Mouse (Mus musculus): ENCODE measurements around the gene Ubxn6. TPM values are rescaled to one million over a fixed set of nuclear protein-coding genes. Genes with fewer than 3 reads are reported as not detected.

Ubxn6 gene
- total and polyA plus RNA-seq, 3 experiments: 47.6 to 64.4 (median 53.5) TPM

DNA sequence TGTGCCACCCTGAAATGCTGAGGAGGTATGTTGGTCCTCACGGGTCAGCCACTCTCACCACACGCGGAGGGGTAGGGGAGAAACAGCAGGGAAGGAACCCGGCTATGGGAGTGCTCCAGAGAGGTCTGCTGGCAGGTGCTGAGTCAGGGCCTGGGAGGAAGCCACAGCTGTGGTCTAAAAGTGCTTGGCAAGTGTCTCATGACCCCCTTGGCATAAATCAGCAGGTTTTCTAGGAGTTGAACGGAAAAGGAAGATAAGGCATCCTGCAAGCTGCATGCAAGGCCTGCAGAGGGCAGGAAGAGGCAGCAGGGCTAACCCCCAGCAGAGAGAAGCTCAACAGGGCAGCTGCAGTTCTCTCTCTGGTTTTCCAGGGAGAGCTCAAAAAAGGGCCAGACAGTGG is 43.9 kb downstream of the Ubxn6 start:
- H3K79me2 ChIP-seq (replicated peaks; ENCODE audit: control insufficient read depth, insufficient read depth, low read length): peaks cover 11% of the 10 kb centered on the region
- TF ChIP-seq POLR2A (IDR thresholded peaks at IDR 0.05; ENCODE audit: insufficient read depth, low read depth, low read length) (no peak), EP300 (IDR thresholded peaks at IDR 0.05; ENCODE audit: insufficient read depth, low read depth, low read length) (0 out of 2 replicates have a peak, but pooled peaks have one; percentile 6), CTCF (IDR thresholded peaks at IDR 0.05) (peak; percentile 30)
- no peaks in the 10 kb centered on the region for H3K27me3 ChIP-seq (ENCODE audit: control insufficient read depth, insufficient read depth, low read length)
- DNase-seq: peak; percentile 43 to 66
- H3K4me3 ChIP-seq: no peak overlapping the region
- no peak overlapping the region for H3K9ac ChIP-seq (ENCODE audit: low read depth, low read length)
- peak overlapping the region; percentile 5; the same call in 1 of the 2 replicates for H3K27ac ChIP-seq
- 23% methylated on average over 5 of the region's 5 CpGs for WGBS
- H3K36me3 ChIP-seq (ENCODE audit: control insufficient read depth, insufficient read depth, low read length): no peaks in the 10 kb centered on the region
- H3K4me1 ChIP-seq (ENCODE audit: control insufficient read depth, insufficient read depth, low read length): peaks cover 39% of the 10 kb centered on the region
- intact Hi-C loops (cut with DNase I): loop anchor here (10.0 kb wide), 1 partner anchor 584 kb away; the partner anchor contains the start of gene Rpl36

DNA sequence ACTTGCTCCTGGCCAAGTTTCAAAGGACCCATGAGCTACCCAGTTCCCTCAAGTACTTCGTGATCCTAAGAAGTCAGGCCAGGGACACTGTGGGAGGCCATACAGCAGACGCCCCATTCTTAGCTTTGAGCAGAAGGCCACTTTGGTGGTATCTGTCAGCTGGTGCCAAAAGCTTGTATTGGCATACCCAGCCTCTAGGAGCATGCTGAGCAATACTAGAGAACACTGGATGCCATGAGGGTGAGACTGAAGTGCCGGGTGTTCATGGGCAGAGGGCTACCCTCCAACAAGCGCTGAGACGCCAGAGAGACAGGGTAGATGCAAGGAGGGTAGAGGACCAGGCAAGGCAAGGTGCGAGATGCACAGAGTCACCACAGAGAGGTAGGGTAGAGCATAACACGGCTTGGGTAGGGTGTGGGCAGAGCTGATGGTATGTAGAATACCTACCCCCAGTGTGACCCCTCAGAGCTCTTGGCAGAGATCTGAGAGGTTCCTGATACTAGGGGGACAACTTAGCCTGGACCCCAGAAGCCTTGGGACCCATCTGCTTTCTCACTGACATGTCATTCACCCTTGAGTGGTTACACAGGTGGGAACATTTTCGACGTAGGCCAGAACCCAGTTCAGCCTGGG is 44.5 kb downstream of the Ubxn6 start:
- TF ChIP-seq EP300 (IDR thresholded peaks at IDR 0.05; ENCODE audit: insufficient read depth, low read depth, low read length) (no peak), POLR2A (IDR thresholded peaks at IDR 0.05; ENCODE audit: insufficient read depth, low read depth, low read length) (no peak), CTCF (IDR thresholded peaks at IDR 0.05) (no peak)
- Histone ChIP-seq H3K9ac (ENCODE audit: low read depth, low read length) (no peak overlapping the region), H3K4me1 (ENCODE audit: control insufficient read depth, insufficient read depth, low read length) (peaks cover 42% of the 10 kb centered on the region), H3K27me3 (ENCODE audit: control insufficient read depth, insufficient read depth, low read length) (no peaks in the 10 kb centered on the region), H3K4me3 (no peak overlapping the region), H3K27ac (no peak overlapping the region), H3K79me2 (replicated peaks; ENCODE audit: control insufficient read depth, insufficient read depth, low read length) (peaks cover 12% of the 10 kb centered on the region), H3K36me3 (ENCODE audit: control insufficient read depth, insufficient read depth, low read length) (no peaks in the 10 kb centered on the region)
- peak in 1 of 2 experiments; percentile 20 for DNase-seq
- intact Hi-C loops (cut with DNase I): loop anchor here (10.0 kb wide), 1 partner anchor 584 kb away; the partner anchor contains the start of gene Rpl36
- 82% methylated on average over 9 of the region's 9 CpGs for WGBS

DNA sequence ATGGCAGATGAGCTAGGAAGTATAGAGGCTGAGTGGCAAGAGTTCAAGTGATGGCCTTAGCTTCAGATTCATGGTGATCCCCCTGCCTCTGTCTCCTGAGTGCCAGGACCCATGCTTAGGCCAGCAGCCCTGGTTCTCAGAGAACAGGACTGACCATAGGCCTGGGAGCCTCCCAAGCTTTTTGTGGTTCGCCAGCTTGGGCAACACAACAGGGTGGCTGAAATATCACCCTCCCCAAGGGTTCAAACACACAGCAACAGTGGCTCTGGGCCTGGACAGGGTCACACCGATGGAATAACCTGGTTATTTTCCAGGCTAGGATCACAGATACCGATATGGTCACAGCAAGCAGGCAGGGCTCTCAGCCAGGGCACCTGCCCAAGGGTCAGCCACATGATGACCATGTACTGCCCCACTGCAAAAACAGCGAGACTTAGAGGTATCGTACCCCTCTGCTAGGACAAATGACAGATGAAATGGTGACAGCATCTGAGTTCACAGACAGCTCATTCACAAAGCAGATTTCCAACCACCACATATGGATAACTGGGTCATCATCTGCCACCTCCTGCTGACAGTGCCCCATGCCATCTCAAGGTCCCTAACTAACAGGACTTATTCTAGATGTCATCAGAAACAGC is 46.9 kb downstream of the Ubxn6 start:
- H3K4me1 ChIP-seq (ENCODE audit: control insufficient read depth, insufficient read depth, low read length): peaks cover 64% of the 10 kb centered on the region
- no peaks in the 10 kb centered on the region for H3K27me3 ChIP-seq (ENCODE audit: control insufficient read depth, insufficient read depth, low read length)
- no peak overlapping the region for H3K9ac ChIP-seq (ENCODE audit: low read depth, low read length)

DNA sequence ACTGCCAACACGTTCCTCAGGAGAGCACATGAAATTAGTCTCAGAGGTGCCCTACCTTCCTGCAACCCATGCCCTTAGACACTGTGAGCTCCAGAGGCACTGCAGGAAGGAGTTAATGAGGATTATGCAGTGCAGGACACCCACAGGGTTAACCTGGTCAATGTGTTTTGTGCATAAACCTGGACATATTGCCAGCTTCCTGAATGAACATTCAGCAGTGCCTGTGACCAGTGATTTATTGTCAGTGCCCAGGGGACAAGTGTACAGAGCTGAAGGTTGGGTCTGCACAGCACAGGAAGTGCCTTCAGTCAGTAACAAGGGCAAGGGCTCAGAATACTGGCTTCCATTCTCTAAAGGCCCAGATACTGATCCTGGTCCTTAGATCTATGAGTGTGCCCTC is 47.9 kb downstream of the Ubxn6 start:
- Histone ChIP-seq H3K4me1 (ENCODE audit: control insufficient read depth, insufficient read depth, low read length) (peaks cover 67% of the 10 kb centered on the region), H3K27me3 (ENCODE audit: control insufficient read depth, insufficient read depth, low read length) (no peaks in the 10 kb centered on the region), H3K79me2 (replicated peaks; ENCODE audit: control insufficient read depth, insufficient read depth, low read length) (peaks cover 9% of the 10 kb centered on the region), H3K4me3 (no peak overlapping the region), H3K27ac (peak overlapping the region; percentile 40), H3K36me3 (ENCODE audit: control insufficient read depth, insufficient read depth, low read length) (no peaks in the 10 kb centered on the region), H3K9ac (ENCODE audit: low read depth, low read length) (no peak overlapping the region)
- intact Hi-C loops (cut with DNase I): no loop called here
- WGBS: 33% methylated on average over 1 of the region's 1 CpGs
- TF ChIP-seq EP300 (IDR thresholded peaks at IDR 0.05; ENCODE audit: insufficient read depth, low read depth, low read length) (no peak), CTCF (IDR thresholded peaks at IDR 0.05) (no peak), POLR2A (IDR thresholded peaks at IDR 0.05; ENCODE audit: insufficient read depth, low read depth, low read length) (no peak)
- no peak for DNase-seq

More for the DNA sequence above, 46.9 kb downstream of the Ubxn6 start:
- Histone ChIP-seq H3K36me3 (ENCODE audit: control insufficient read depth, insufficient read depth, low read length) (no peaks in the 10 kb centered on the region), H3K4me3 (no peak overlapping the region), H3K27ac (peak overlapping the region; percentile 38), H3K79me2 (replicated peaks; ENCODE audit: control insufficient read depth, insufficient read depth, low read length) (peaks cover 10% of the 10 kb centered on the region)
- intact Hi-C loops (cut with DNase I): no loop called here
- 58% methylated on average over 5 of the region's 5 CpGs for WGBS
- DNase-seq: peak in 1 of 2 experiments; percentile 29
- TF ChIP-seq EP300 (IDR thresholded peaks at IDR 0.05; ENCODE audit: insufficient read depth, low read depth, low read length): no peak
- no peak for TF ChIP-seq POLR2A (IDR thresholded peaks at IDR 0.05; ENCODE audit: insufficient read depth, low read depth, low read length)
- no peak for TF ChIP-seq CTCF (IDR thresholded peaks at IDR 0.05)

DNA sequence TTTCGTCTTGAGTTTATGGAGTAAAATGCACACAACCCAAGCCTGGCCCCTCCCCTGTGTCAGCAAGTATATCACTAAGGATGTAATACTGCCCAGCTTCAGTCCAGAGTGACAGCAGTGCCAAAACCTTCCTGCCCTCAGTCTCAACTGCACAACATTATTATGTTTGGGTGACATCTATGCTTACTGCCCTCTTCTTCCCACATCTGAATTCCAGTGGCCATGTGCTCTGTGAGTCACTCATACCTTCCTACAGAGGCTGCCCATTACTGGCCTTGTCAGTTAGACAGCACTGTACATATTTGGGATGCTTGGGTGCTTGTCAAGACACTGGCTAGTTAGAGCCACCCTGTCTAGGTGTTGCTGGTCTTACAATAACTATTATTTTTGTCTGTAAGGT is 48.5 kb downstream of the Ubxn6 start:
- 56% methylated on average over 1 of the region's 1 CpGs for WGBS
- H3K79me2 ChIP-seq (replicated peaks; ENCODE audit: control insufficient read depth, insufficient read depth, low read length): peaks cover 11% of the 10 kb centered on the region
- intact Hi-C loops (cut with DNase I): no loop called here
- TF ChIP-seq EP300 (IDR thresholded peaks at IDR 0.05; ENCODE audit: insufficient read depth, low read depth, low read length) (no peak), POLR2A (IDR thresholded peaks at IDR 0.05; ENCODE audit: insufficient read depth, low read depth, low read length) (no peak)
- H3K27me3 ChIP-seq (ENCODE audit: control insufficient read depth, insufficient read depth, low read length): no peaks in the 10 kb centered on the region
- H3K36me3 ChIP-seq (ENCODE audit: control insufficient read depth, insufficient read depth, low read length): no peaks in the 10 kb centered on the region
- H3K4me3 ChIP-seq: no peak overlapping the region
- no peak overlapping the region for H3K9ac ChIP-seq (ENCODE audit: low read depth, low read length)
- H3K27ac ChIP-seq: peak overlapping the region; percentile 40; the same call in 1 of the 2 replicates
- H3K4me1 ChIP-seq (ENCODE audit: control insufficient read depth, insufficient read depth, low read length): peaks cover 69% of the 10 kb centered on the region
- DNase-seq: no peak

DNA sequence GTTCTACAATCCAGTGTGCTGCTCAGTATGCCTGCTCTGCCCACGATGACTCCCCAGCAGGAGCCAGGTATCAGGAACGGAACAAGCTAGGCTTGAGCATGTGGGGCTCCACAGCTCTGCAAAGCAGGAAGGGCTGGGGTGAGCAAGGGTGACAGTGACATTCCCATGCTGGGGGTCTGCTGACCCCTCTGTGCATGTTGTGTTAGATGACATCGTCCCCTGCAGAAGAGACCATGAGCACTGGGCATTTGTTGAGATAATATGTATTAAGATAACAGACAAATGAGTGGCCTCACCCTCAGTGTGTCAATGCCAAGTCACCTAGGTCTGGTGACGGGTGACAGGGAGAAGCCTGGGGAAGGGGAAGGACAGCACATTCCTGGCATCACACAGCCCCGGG is 49.9 kb downstream of the Ubxn6 start:
- H3K27ac ChIP-seq: peak overlapping the region; percentile 1; the same call in 1 of the 2 replicates
- H3K4me3 ChIP-seq: no peak overlapping the region
- TF ChIP-seq CTCF (IDR thresholded peaks at IDR 0.05) (no peak), POLR2A (IDR thresholded peaks at IDR 0.05; ENCODE audit: insufficient read depth, low read depth, low read length) (no peak), EP300 (IDR thresholded peaks at IDR 0.05; ENCODE audit: insufficient read depth, low read depth, low read length) (no peak)
- peaks cover 7% of the 10 kb centered on the region for H3K79me2 ChIP-seq (replicated peaks; ENCODE audit: control insufficient read depth, insufficient read depth, low read length)
- H3K9ac ChIP-seq (ENCODE audit: low read depth, low read length): no peak overlapping the region
- 39% methylated on average over 5 of the region's 5 CpGs for WGBS
- H3K27me3 ChIP-seq (ENCODE audit: control insufficient read depth, insufficient read depth, low read length): no peaks in the 10 kb centered on the region
- no peaks in the 10 kb centered on the region for H3K36me3 ChIP-seq (ENCODE audit: control insufficient read depth, insufficient read depth, low read length)
- no peak for DNase-seq
- peaks cover 61% of the 10 kb centered on the region for H3K4me1 ChIP-seq (ENCODE audit: control insufficient read depth, insufficient read depth, low read length)
- intact Hi-C loops (cut with DNase I): no loop called here

Data from heart, adult 2 months (tissue).